Mouse (Mus musculus) liver, embryonic 16.5 days (tissue): ENCODE measurements around the gene Klk12. TPM values are rescaled to one million over a fixed set of nuclear protein-coding genes. Genes with fewer than 3 reads are reported as not detected.

Experiments
- ATAC-seq: fragments of 200-750 bp; cut with Nextera tagmentation; 2 replicates; pipeline ENCODE4 v1.8.0; 2017; ENCODE audit warnings: low read depth, mild to moderate bottlenecking, moderate number of reproducible peaks, moderate library complexity
- H3K27ac ChIP-seq: fragments of 300-500 bp; sonication (generic); 2 replicates; pipeline ENCODE4 v1.5.1; 2014; ENCODE audit warnings: mild to moderate bottlenecking, low read length
- H3K27me3 ChIP-seq: fragments of 300-500 bp; sonication (generic); 2 replicates; pipeline ENCODE4 v1.6.1; 2014; ENCODE audit warnings: low read depth, low read length, mixed read lengths; ENCODE audit not compliant: control insufficient read depth, insufficient read depth
- H3K36me3 ChIP-seq: fragments of 300-500 bp; sonication (generic); 2 replicates; pipeline ENCODE4 v1.6.1; 2014; ENCODE audit warnings: mild to moderate bottlenecking; ENCODE audit not compliant: control insufficient read depth, insufficient read depth
- H3K4me1 ChIP-seq: fragments of 300-500 bp; sonication (generic); 2 replicates; pipeline ENCODE4 v1.6.1; 2014; ENCODE audit warnings: low read depth, low read length, mixed read lengths; ENCODE audit not compliant: control insufficient read depth
- H3K4me2 ChIP-seq: fragments of 300-500 bp; sonication (generic); 2 replicates; pipeline ENCODE4 v1.6.1; 2014; ENCODE audit warnings: low read depth, low read length, mixed read lengths
- H3K4me3 ChIP-seq: fragments of 300-500 bp; sonication (generic); 2 replicates; pipeline ENCODE4 v1.5.1; 2014; ENCODE audit warnings: low read depth, mild to moderate bottlenecking, low read length
- H3K9ac ChIP-seq: fragments of 300-500 bp; sonication (generic); 2 replicates; pipeline ENCODE4 v1.6.1; 2014; ENCODE audit warnings: low read depth, low read length
- H3K9me3 ChIP-seq: fragments of 300-500 bp; sonication (generic); replicated peaks from 2 replicates; pipeline ENCODE4 v1.6.1; 2016; ENCODE audit warnings: low read length; ENCODE audit not compliant: control insufficient read depth
- WGBS: fragments of 180-500 bp; shearing (Covaris S2); extraction: QIAGEN DNeasy Blood & Tissue Kit; methylation state at CpG from one replicate; pipeline ENCODE4 v1.1.7; 2014; ENCODE audit not compliant: insufficient replicate concordance; 5-methylcytosine and 5-hydroxymethylcytosine counted together
- polyA plus RNA-seq: library from polyadenylated mRNA; unstranded; fragments of >200 nt; fragmentation: Nextera tagmentation; extraction: Ambion mirVana; gene quantifications from 2 replicates; pipeline ENCODE4 v1.2.1, GENCODE M21; 2015

The Klk12 gene
- polyA plus RNA-seq, 1 experiment from 2014 or later: not detected

- Histone ChIP-seq H3K9me3 (no peaks in the 10 kb centered on the region), H3K4me1 (no peaks in the 10 kb centered on the region)
Observed at GRCm38 (mm10) chr7:43799876-43800275, 31.2 kb downstream of the Klk12 start.

GRCm38 (mm10) chr7:43810994-43811393 lies 42.3 kb downstream of the Klk12 start, which contains the start of gene Klk7:
TSS of gene Klk7 (plus strand) at chr7:43811294.
- H3K27ac ChIP-seq: no peak within 1 kb of the TSS
- 42% methylated on average over 5 of the region's 5 CpGs for WGBS
- H3K4me1 ChIP-seq: no peaks in the 10 kb centered on the region
- H3K9ac ChIP-seq: no peak within 1 kb of the TSS
- H3K4me2 ChIP-seq: no peak within 1 kb of the TSS
- H3K27me3 ChIP-seq: no peaks in the 10 kb centered on the region
- no peak within 1 kb of the TSS for H3K4me3 ChIP-seq
- H3K36me3 ChIP-seq: no peaks in the 10 kb centered on the region
- no peak for ATAC-seq
- no peaks in the 10 kb centered on the region for H3K9me3 ChIP-seq

More at GRCm38 (mm10) chr7:43799876-43800275, 31.2 kb downstream of the Klk12 start:
- Histone ChIP-seq H3K27ac (no peak overlapping the region), H3K27me3 (peaks cover 22% of the 10 kb centered on the region), H3K9ac (no peak overlapping the region), H3K4me2 (no peak overlapping the region), H3K36me3 (no peaks in the 10 kb centered on the region), H3K4me3 (no peak overlapping the region)
- ATAC-seq: no peak
- 44% methylated on average over 7 of the region's 7 CpGs for WGBS

- Histone ChIP-seq H3K27me3 (no peaks in the 10 kb centered on the region), H3K4me3 (no peak overlapping the region), H3K4me2 (no peak overlapping the region), H3K36me3 (no peaks in the 10 kb centered on the region), H3K9ac (no peak overlapping the region), H3K9me3 (no peaks in the 10 kb centered on the region), H3K4me1 (no peaks in the 10 kb centered on the region), H3K27ac (no peak overlapping the region)
- 58% methylated on average over 7 of the region's 7 CpGs for WGBS
- ATAC-seq: no peak
Observed at GRCm38 (mm10) chr7:43815211-43815610, 46.5 kb downstream of the Klk12 start.

GRCm38 (mm10) chr7:43816746-43817145 lies 48.0 kb downstream of the Klk12 start:
- H3K9me3 ChIP-seq: no peaks in the 10 kb centered on the region
- H3K9ac ChIP-seq: no peak overlapping the region
- no peaks in the 10 kb centered on the region for H3K27me3 ChIP-seq
- ATAC-seq: no peak
- no peaks in the 10 kb centered on the region for H3K36me3 ChIP-seq
- H3K4me3 ChIP-seq: no peak overlapping the region
- H3K27ac ChIP-seq: no peak overlapping the region
- H3K4me2 ChIP-seq: no peak overlapping the region
- H3K4me1 ChIP-seq: no peaks in the 10 kb centered on the region

GRCm38 (mm10) chr7:43821581-43821980 lies 52.9 kb downstream of the Klk12 start:
- Histone ChIP-seq H3K4me3 (no peak overlapping the region), H3K27me3 (no peaks in the 10 kb centered on the region), H3K4me1 (no peaks in the 10 kb centered on the region), H3K9ac (no peak overlapping the region), H3K36me3 (no peaks in the 10 kb centered on the region), H3K4me2 (no peak overlapping the region), H3K27ac (no peak overlapping the region), H3K9me3 (no peaks in the 10 kb centered on the region)
- no peak for ATAC-seq
- WGBS: 69% methylated on average over 7 of the region's 7 CpGs

Other genes with a start within 250 kb of the Klk12 start
- 3.8 and 4.6 TPM in 2 replicates for gene Cd33, start 224.5 kb upstream of the Klk12 start, polyA plus RNA-seq
- 0.19 and 0.29 TPM in 2 replicates for gene Zfp658, start 206.6 kb upstream of the Klk12 start, polyA plus RNA-seq
- 1.8 and 2.2 TPM in 2 replicates for gene Zfp719, start 189.3 kb upstream of the Klk12 start, polyA plus RNA-seq
- gene Zfp819, start 161.7 kb upstream of the Klk12 start, polyA plus RNA-seq: not detected in 2 replicates
- 0.15 TPM in 1 of 2 replicates, not detected in the other for gene Ceacam18, start 134.2 kb upstream of the Klk12 start, polyA plus RNA-seq
- 4.0 and 5.0 TPM in 2 replicates for gene Siglece, start 108.7 kb upstream of the Klk12 start, polyA plus RNA-seq
- 3.7 and 3.8 TPM in 2 replicates for gene Ctu1, start 96.9 kb upstream of the Klk12 start, polyA plus RNA-seq
- gene Klk14, start 78.5 kb upstream of the Klk12 start, polyA plus RNA-seq: not detected in 2 replicates
- not detected in 2 replicates for gene Klk13, start 56.3 kb upstream of the Klk12 start, polyA plus RNA-seq
- gene Klk11, start 5.7 kb downstream of the Klk12 start, polyA plus RNA-seq: not detected in 2 replicates
- not detected in 2 replicates for gene Klk10, start 12.1 kb downstream of the Klk12 start, polyA plus RNA-seq
- not detected in 2 replicates for gene Klk9, start 23.0 kb downstream of the Klk12 start, polyA plus RNA-seq
- 4.3 and 5.1 TPM in 2 replicates for gene Klk8, start 28.7 kb downstream of the Klk12 start, polyA plus RNA-seq
- not detected in 2 replicates for gene Klk7, start 42.4 kb downstream of the Klk12 start, polyA plus RNA-seq
- not detected in 2 replicates for gene Klk6, start 55.6 kb downstream of the Klk12 start, polyA plus RNA-seq
- gene Klk5, start 73.1 kb downstream of the Klk12 start, polyA plus RNA-seq: not detected in 2 replicates
- not detected in 2 replicates for gene Klk4, start 112.3 kb downstream of the Klk12 start, polyA plus RNA-seq
- not detected in 2 replicates for gene Klk15, start 164.8 kb downstream of the Klk12 start, polyA plus RNA-seq
- gene Klk1b8, start 181.8 kb downstream of the Klk12 start, polyA plus RNA-seq: not detected in 2 replicates
- gene Klk1b1, start 197.9 kb downstream of the Klk12 start, polyA plus RNA-seq: not detected in 2 replicates
- not detected in 2 replicates for gene Klk1b9, start 207.2 kb downstream of the Klk12 start, polyA plus RNA-seq
- gene Klk1b11, start 227.0 kb downstream of the Klk12 start, polyA plus RNA-seq: not detected in 2 replicates
- gene Klk1b26, start 243.3 kb downstream of the Klk12 start, polyA plus RNA-seq: 0.26 TPM in 1 of 2 replicates, not detected in the other